ENCODE assay signal across 22 mouse cellular contexts in genomic region chr5:43105528-43105927, GRCm38 (mm10).
DNase-seq lines count a peak whose midpoint lies in the region; ATAC-seq and TF ChIP-seq lines count a peak whose summit lies in the region.
"Had no signal": no experiment of that assay in that cellular context is flagged by ENCODE, and none has a peak within 500 bp of the region (broad histone marks: within the 10 kb centered on the region; RNA-seq: fewer than 3 reads in every experiment).

No protein-coding gene starts in this region.

- no peak for TF ChIP-seq POLR2A in heart, adult 2 months (IDR thresholded peaks at IDR 0.05; ENCODE audit: insufficient read depth, low read depth, low read length)
- TF ChIP-seq POLR2A in MEL (IDR thresholded peaks at IDR 0.05; ENCODE audit: control insufficient read depth in 1 of 2, insufficient read depth in 1 of 2, low read depth in 1 of 2, low read length in 2 of 2, poor library complexity in 1 of 2), result no peak

- H3K27ac ChIP-seq in heart, embryonic 10.5 days, result no peak overlapping the region
- no peak overlapping the region for H3K27ac ChIP-seq in heart, adult 2 months
- no peak overlapping the region for H3K27ac ChIP-seq in intestine, embryonic 16.5 days (ENCODE audit: low read length)
- no peak overlapping the region for H3K27ac ChIP-seq in intestine, postnatal 0 days (ENCODE audit: low read depth, low read length)
- peak overlapping the region; percentile 56 for H3K27ac ChIP-seq in MEL (ENCODE audit: control insufficient read depth, low read depth, low read length)

- no peak for TF ChIP-seq RAD21 in MEL (IDR thresholded peaks at IDR 0.05; ENCODE audit: low read depth, low read length)

- H3K4me1 ChIP-seq in heart, embryonic 10.5 days, result peaks cover 5% of the 10 kb centered on the region
- peaks cover 1% of the 10 kb centered on the region; the same call in 1 of the 2 replicates for H3K4me1 ChIP-seq in heart, adult 2 months (ENCODE audit: control insufficient read depth, insufficient read depth, low read length)
- H3K4me1 ChIP-seq in intestine, embryonic 16.5 days (ENCODE audit: control insufficient read depth, insufficient read depth, low read length), result no peaks in the 10 kb centered on the region
- no peaks in the 10 kb centered on the region for H3K4me1 ChIP-seq in intestine, postnatal 0 days (replicated peaks; ENCODE audit: control insufficient read depth, insufficient read depth, low read length)
- peaks cover 37 to 51% of the 10 kb centered on the region in 2 experiments for H3K4me1 ChIP-seq in MEL (ENCODE audit: control insufficient read depth in 1 of 2, insufficient read depth in 2 of 2, low read length in 2 of 2)

- no peaks in the 10 kb centered on the region for H3K36me3 ChIP-seq in heart, embryonic 10.5 days
- peaks cover 2% of the 10 kb centered on the region; the same call in 1 of the 2 replicates for H3K36me3 ChIP-seq in heart, adult 2 months (ENCODE audit: control insufficient read depth, insufficient read depth, low read length)
- H3K36me3 ChIP-seq in intestine, embryonic 16.5 days (ENCODE audit: control insufficient read depth, insufficient read depth, low read length), result no peaks in the 10 kb centered on the region
- H3K36me3 ChIP-seq in intestine, postnatal 0 days (ENCODE audit: control insufficient read depth, insufficient read depth), result no peaks in the 10 kb centered on the region
- H3K36me3 ChIP-seq in MEL (ENCODE audit: control insufficient read depth in 1 of 2, insufficient read depth in 2 of 2, low read length in 2 of 2), result peaks cover 0 to 34% of the 10 kb centered on the region in 2 experiments; a peak in 2 of 4 replicates
- H3K36me3 ChIP-seq: G1E had no signal

- no peaks in the 10 kb centered on the region for H3K9me3 ChIP-seq in heart, embryonic 10.5 days
- no peaks in the 10 kb centered on the region for H3K9me3 ChIP-seq in intestine, embryonic 16.5 days (ENCODE audit: control insufficient read depth, low read length)
- no peaks in the 10 kb centered on the region for H3K9me3 ChIP-seq in intestine, postnatal 0 days (ENCODE audit: control insufficient read depth)
- H3K9me3 ChIP-seq in MEL (replicated peaks; ENCODE audit: insufficient read depth, low read length), result no peaks in the 10 kb centered on the region
- H3K9me3 ChIP-seq: G1E had no signal

- no peak for TF ChIP-seq EP300 in heart, adult 2 months (IDR thresholded peaks at IDR 0.05; ENCODE audit: insufficient read depth, low read depth, low read length)
- peak; percentile 62 to 70 for TF ChIP-seq EP300 in MEL (IDR thresholded peaks at IDR 0.05; ENCODE audit: low read depth in 1 of 2, low read length in 2 of 2)

- ATAC-seq in intestine, embryonic 16.5 days, result 0 out of 2 replicates have a peak, but pooled peaks have one; percentile 49
- ATAC-seq in intestine, postnatal 0 days, result no peak
- ATAC-seq: activated CD4-positive, CD25-positive, alpha-beta regulatory T cell, adult 4 months; CD4-positive, CD25-positive, alpha-beta regulatory T cell, adult 4 months; Patski had no signal

- peak; percentile 28 for DNase-seq in heart, embryonic 10.5 days (ENCODE audit: low spot score)
- DNase-seq in heart, adult 2 months, result no peak
- peak; percentile 54 for DNase-seq in MEL (ENCODE audit: low read depth, low spot score)
- DNase-seq in ovary, adult 18-20 months (ENCODE audit: low spot score), result no peak
- DNase-seq: adrenal gland, adult 2 months; adrenal gland, adult 8-10 months; adrenal gland, postnatal 10 days; adrenal gland, postnatal 14 days; adrenal gland, postnatal 25 days; adrenal gland, postnatal 36 days; B cell, adult 2 months; cerebellum, adult 11 months; cerebellum, adult 11-12 months; cerebellum, adult 18-20 months; cerebellum, adult 2 months had no signal

- 71% methylated on average over 5 of the region's 5 CpGs for WGBS in heart, embryonic 10.5 days
- 87% methylated on average over 5 of the region's 5 CpGs for WGBS in heart, adult 2 months
- WGBS in intestine, embryonic 16.5 days, result 75% methylated on average over 5 of the region's 5 CpGs
- 61% methylated on average over 5 of the region's 5 CpGs for WGBS in intestine, postnatal 0 days

- H3K27me3 ChIP-seq in heart, embryonic 10.5 days (ENCODE audit: insufficient read depth, poor library complexity, severe bottlenecking), result no peaks in the 10 kb centered on the region; the same call in 1 of the 2 replicates
- no peaks in the 10 kb centered on the region for H3K27me3 ChIP-seq in heart, adult 2 months (ENCODE audit: control insufficient read depth, insufficient read depth, low read length)
- H3K27me3 ChIP-seq in intestine, embryonic 16.5 days (replicated peaks; ENCODE audit: control insufficient read depth, insufficient read depth, low read length), result no peaks in the 10 kb centered on the region
- H3K27me3 ChIP-seq in intestine, postnatal 0 days (replicated peaks; ENCODE audit: control insufficient read depth, insufficient read depth, low read length), result no peaks in the 10 kb centered on the region
- no peaks in the 10 kb centered on the region for H3K27me3 ChIP-seq in MEL (ENCODE audit: control insufficient read depth in 1 of 2, insufficient read depth in 2 of 2, low read length in 2 of 2)
- H3K27me3 ChIP-seq: CH12.LX, Patski had no signal

- H3K4me2 ChIP-seq in intestine, embryonic 16.5 days (ENCODE audit: low read depth, low read length), result no peak overlapping the region
- no peak overlapping the region for H3K4me2 ChIP-seq in intestine, postnatal 0 days (replicated peaks; ENCODE audit: low read depth)

- H3K79me2 ChIP-seq in heart, adult 2 months (replicated peaks; ENCODE audit: control insufficient read depth, insufficient read depth, low read length), result no peaks in the 10 kb centered on the region
- H3K79me2 ChIP-seq in MEL (ENCODE audit: control insufficient read depth, insufficient read depth, low read length, poor library complexity), result no peaks in the 10 kb centered on the region

- intact Hi-C loops in heart, adult 2 months (cut with DNase I), result no loop called here

- no peak overlapping the region for H3K9ac ChIP-seq in heart, adult 2 months (ENCODE audit: low read depth, low read length)
- no peak overlapping the region for H3K9ac ChIP-seq in intestine, embryonic 16.5 days (ENCODE audit: low read depth, low read length)
- H3K9ac ChIP-seq in intestine, postnatal 0 days (ENCODE audit: low read depth, low read length), result no peak overlapping the region
- peak overlapping the region; percentile 17 for H3K9ac ChIP-seq in MEL (ENCODE audit: control insufficient read depth, low read depth, low read length, poor library complexity, severe bottlenecking)

- TF ChIP-seq CTCF in heart, adult 2 months (IDR thresholded peaks at IDR 0.05), result no peak
- no peak for TF ChIP-seq CTCF in intestine, postnatal 0 days (IDR thresholded peaks at IDR 0.05; ENCODE audit: low read depth)
- no peak for TF ChIP-seq CTCF in MEL (IDR thresholded peaks at IDR 0.05 in 2 of 3, conservative IDR thresholded peaks at IDR 0.05 in 1 of 3; ENCODE audit: control insufficient read depth in 1 of 3, insufficient read depth in 1 of 3, low read depth in 2 of 3, low read length in 3 of 3, poor library complexity in 1 of 3, severe bottlenecking in 1 of 3)

- no peak overlapping the region for H3K4me3 ChIP-seq in heart, embryonic 10.5 days
- no peak overlapping the region for H3K4me3 ChIP-seq in heart, adult 2 months
- H3K4me3 ChIP-seq in intestine, embryonic 16.5 days (ENCODE audit: low read length), result no peak overlapping the region
- H3K4me3 ChIP-seq in intestine, postnatal 0 days (ENCODE audit: low read depth, low read length), result no peak overlapping the region
- H3K4me3 ChIP-seq in MEL (ENCODE audit: control insufficient read depth in 1 of 2, insufficient read depth in 1 of 2, low read depth in 2 of 2, low read length in 2 of 2), result peak overlapping the region in 1 of 2 experiments; percentile 11; a peak in 1 of 4 replicates

TF ChIP-seq in MEL, 35 proteins besides CTCF, POLR2A, EP300 and RAD21 (continues in another document):
- TF ChIP-seq BHLHE40 (IDR thresholded peaks at IDR 0.05; ENCODE audit: borderline replicate concordance, low read depth, low read length) (no peak), CHD2 (IDR thresholded peaks at IDR 0.05; ENCODE audit: low read length) (no peak), USF1 (IDR thresholded peaks at IDR 0.05; ENCODE audit: low read depth, low read length) (0 out of 2 replicates have a peak, but pooled peaks have one; percentile 10), CHD1 (IDR thresholded peaks at IDR 0.05; ENCODE audit: low read depth, low read length) (0 out of 2 replicates have a peak, but pooled peaks have one; percentile 61), MAFK (IDR thresholded peaks at IDR 0.05; ENCODE audit: borderline replicate concordance, low read depth, low read length) (no peak), HCFC1 (IDR thresholded peaks at IDR 0.05; ENCODE audit: low read depth, low read length) (no peak), MEF2A (IDR thresholded peaks at IDR 0.05; ENCODE audit: extremely low read depth, insufficient replicate concordance, low read depth, low read length, poor library complexity, severe bottlenecking) (no peak), SIN3A (IDR thresholded peaks at IDR 0.05; ENCODE audit: low read length) (peak; percentile 39; the same call in 1 of the 2 replicates), ZKSCAN1 (IDR thresholded peaks at IDR 0.05; ENCODE audit: low read depth, low read length) (no peak), MAX (IDR thresholded peaks at IDR 0.05; ENCODE audit: low read length) (0 out of 2 replicates have a peak, but pooled peaks have one; percentile 26), TCF12 (IDR thresholded peaks at IDR 0.05; ENCODE audit: low read depth, low read length) (0 out of 2 replicates have a peak, but pooled peaks have one; percentile 54), TBP (IDR thresholded peaks at IDR 0.05; ENCODE audit: low read depth, low read length) (no peak), MYB (IDR thresholded peaks at IDR 0.05; ENCODE audit: low read depth, low read length) (no peak), RCOR1 (IDR thresholded peaks at IDR 0.05; ENCODE audit: low read depth, low read length) (peak; percentile 46; the same call in 1 of the 2 replicates), NRF1 (IDR thresholded peaks at IDR 0.05; ENCODE audit: insufficient read depth, low read depth, low read length, poor library complexity, severe bottlenecking) (no peak), POLR2AphosphoS5 (IDR thresholded peaks at IDR 0.05; ENCODE audit: borderline replicate concordance, low read depth, low read length) (no peak), ETS1 (IDR thresholded peaks at IDR 0.05; ENCODE audit: low read depth, low read length) (peak; percentile 73), KAT2A (conservative IDR thresholded peaks at IDR 0.05; ENCODE audit: low read depth, low read length) (no peak), SMC3 (IDR thresholded peaks at IDR 0.05; ENCODE audit: low read depth, low read length) (no peak), NELFE (IDR thresholded peaks at IDR 0.05; ENCODE audit: low read depth, low read length) (0 out of 2 replicates have a peak, but pooled peaks have one; percentile 30), MYC (IDR thresholded peaks at IDR 0.05; ENCODE audit: low read depth, low read length) (no peak), UBTF (IDR thresholded peaks at IDR 0.05; ENCODE audit: borderline replicate concordance, insufficient read depth, low read depth, low read length) (no peak)

Comparison
In these comparisons a context has a peak if more than half of its experiments do, and no peak if none do; other contexts are left out.
1. DNase-seq: peak in heart, embryonic 10.5 days (single experiment) and MEL (single experiment); none in heart, adult 2 months (0 of 2) and ovary, adult 18-20 months (single experiment).